Mouse (Mus musculus) ES-E14 (cell line): ENCODE data around the gene Sbk2.

Source experiments
- HCFC1 ChIP-seq: IDR thresholded peaks from 2 replicates; pipeline ENCODE4 v1.6.1; 2012; ENCODE audit warnings: low read length, inconsistent platforms, borderline replicate concordance; ENCODE audit not compliant: insufficient read depth
- MAFK ChIP-seq: IDR thresholded peaks from 2 replicates; pipeline ENCODE4 v1.6.1; 2014; ENCODE audit warnings: mild to moderate bottlenecking, low read depth, low read length, inconsistent platforms; ENCODE audit not compliant: insufficient read depth
- ZNF384 ChIP-seq: IDR thresholded peaks from 2 replicates; pipeline ENCODE4 v1.6.1; 2012; ENCODE audit warnings: low read depth, low read length, inconsistent platforms

- TF ChIP-seq HCFC1 (no peak), MAFK (no peak), ZNF384 (no peak)
These were observed 11.2 kb upstream of the Sbk2 start for GRCm38 (mm10) chr7:4975455-4975854.
